Mouse (Mus musculus) right cerebral cortex, postnatal 4 days (tissue): ENCODE measurements around the gene Sppl2b.
"Not testable (repeated sequence)": the region's sequence is repeated elsewhere in the genome, so short reads cannot be mapped to it uniquely, and the experiment has no call there.

Source experiments
- DNase-seq: peaks from one replicate; pipeline ENCODE4 v3.0.0-alpha.2; 2022

Gene Sppl2b

GRCm38 (mm10) chr10:80824827-80825226 is 30.2 kb upstream of the Sppl2b start:
- DNase-seq, result no peak

- DNase-seq, result peak; percentile 98
Observed at GRCm38 (mm10) chr10:80826151-80827062, 28.7 kb upstream of the Sppl2b start, which contains the start of gene Oaz1. TSS of gene Oaz1 (plus strand) at chr10:80826656.

- DNase-seq, result no peak
Observed at GRCm38 (mm10) chr10:80827063-80827869, 27.8 kb upstream of the Sppl2b start.

GRCm38 (mm10) chr10:80827870-80828420 is 27.1 kb upstream of the Sppl2b start:
- DNase-seq, result no peak

- not testable (repeated sequence) for DNase-seq
Observed at GRCm38 (mm10) chr10:80828587-80828986, 26.5 kb upstream of the Sppl2b start.

- DNase-seq, result no peak
Observed at GRCm38 (mm10) chr10:80829359-80830278, 25.5 kb upstream of the Sppl2b start.

GRCm38 (mm10) chr10:80831136-80831535 is 23.9 kb upstream of the Sppl2b start:
- DNase-seq, result no peak

GRCm38 (mm10) chr10:80832818-80833217 is 22.3 kb upstream of the Sppl2b start:
- DNase-seq, result no peak

- no peak for DNase-seq
Observed at GRCm38 (mm10) chr10:80835617-80836016, 19.5 kb upstream of the Sppl2b start.

- DNase-seq, result peak; percentile 32
Observed at GRCm38 (mm10) chr10:80836949-80837379, 18.1 kb upstream of the Sppl2b start.

- DNase-seq, result no peak
Observed at GRCm38 (mm10) chr10:80837827-80838226, 17.2 kb upstream of the Sppl2b start.

- DNase-seq, result no peak
Observed at GRCm38 (mm10) chr10:80838346-80838912, 16.6 kb upstream of the Sppl2b start.

GRCm38 (mm10) chr10:80839848-80840247 is 15.2 kb upstream of the Sppl2b start:
- DNase-seq, result no peak

GRCm38 (mm10) chr10:80841685-80842084 is 13.4 kb upstream of the Sppl2b start:
- DNase-seq, result no peak

GRCm38 (mm10) chr10:80842334-80842733 is 12.7 kb upstream of the Sppl2b start:
- DNase-seq, result no peak

GRCm38 (mm10) chr10:80843087-80843930 is 11.8 kb upstream of the Sppl2b start:
- no peak for DNase-seq

GRCm38 (mm10) chr10:80843931-80844547 is 11.0 kb upstream of the Sppl2b start, which contains the start of gene Lingo3:
TSS of gene Lingo3 (minus strand) at chr10:80844039.
- DNase-seq, result peak; percentile 77

GRCm38 (mm10) chr10:80845055-80845693 is 9.9 kb upstream of the Sppl2b start:
- no peak for DNase-seq

GRCm38 (mm10) chr10:80845732-80846131 is 9.3 kb upstream of the Sppl2b start:
- DNase-seq, result no peak

- DNase-seq, result no peak
Observed at GRCm38 (mm10) chr10:80848571-80848970, 6.5 kb upstream of the Sppl2b start.
